Mouse (Mus musculus) urinary bladder, postnatal 14 days (tissue): Measurements from ENCODE around the gene Pfn3.
A peak's percentile ranks its signal among the peaks of the same experiment; 100 is the strongest.

Experiments
- DNase-seq: peaks from one replicate; pipeline ENCODE4 v3.0.0; 2021; ENCODE audit warnings: low spot score

Pfn3 gene

GRCm38 (mm10) chr13:55430566-55430965, 15.5 kb upstream of the Pfn3 start:
- no peak for DNase-seq

GRCm38 (mm10) chr13:55429226-55429888, 14.3 kb upstream of the Pfn3 start:
- DNase-seq, result peak; percentile 56

GRCm38 (mm10) chr13:55426613-55427012, 11.6 kb upstream of the Pfn3 start, which contains the start of gene F12:
F12 (minus strand) TSS chr13:55426793.
- DNase-seq, result no peak

GRCm38 (mm10) chr13:55420933-55421800, 6.1 kb upstream of the Pfn3 start:
- peak; percentile 51 for DNase-seq

- no peak for DNase-seq
These were observed 5.2 kb upstream of the Pfn3 start for GRCm38 (mm10) chr13:55420018-55420932.

- no peak for DNase-seq
These were observed 4.1 kb upstream of the Pfn3 start for GRCm38 (mm10) chr13:55419142-55419541.

- peak; percentile 92 for DNase-seq
These were observed 3.0 kb upstream of the Pfn3 start for GRCm38 (mm10) chr13:55418004-55418403.

- no peak for DNase-seq
These were observed 1.7 kb downstream of the Pfn3 start for GRCm38 (mm10) chr13:55413333-55413732.

- no peak for DNase-seq
These were observed 2.3 kb downstream of the Pfn3 start for GRCm38 (mm10) chr13:55412643-55413307.

- no peak for DNase-seq
These were observed 3.2 kb downstream of the Pfn3 start for GRCm38 (mm10) chr13:55411826-55412225.

GRCm38 (mm10) chr13:55408546-55409120, 6.4 kb downstream of the Pfn3 start:
- no peak for DNase-seq

GRCm38 (mm10) chr13:55407341-55407740, 7.7 kb downstream of the Pfn3 start:
- DNase-seq, result no peak

- DNase-seq, result no peak
These were observed 9.1 kb downstream of the Pfn3 start for GRCm38 (mm10) chr13:55405783-55406390.

- peak; percentile 74 for DNase-seq
These were observed 9.9 kb downstream of the Pfn3 start for GRCm38 (mm10) chr13:55404853-55405782.

GRCm38 (mm10) chr13:55403935-55404852, 10.8 kb downstream of the Pfn3 start:
- DNase-seq, result peak; percentile 54

- no peak for DNase-seq
These were observed 11.8 kb downstream of the Pfn3 start for GRCm38 (mm10) chr13:55403266-55403665.

GRCm38 (mm10) chr13:55400039-55400346, 15.0 kb downstream of the Pfn3 start:
- DNase-seq, result no peak

- DNase-seq, result peak; percentile 23
These were observed 15.6 kb downstream of the Pfn3 start for GRCm38 (mm10) chr13:55399300-55400038.
